Mouse (Mus musculus): ENCODE results near the gene Wdr59. TPM values are rescaled to one million over a fixed set of nuclear protein-coding genes. Genes with fewer than 3 reads are reported as not detected.

The Wdr59 gene
- polyA plus RNA-seq, 1 experiment from 2014 or later: 4.4 TPM

DNA sequence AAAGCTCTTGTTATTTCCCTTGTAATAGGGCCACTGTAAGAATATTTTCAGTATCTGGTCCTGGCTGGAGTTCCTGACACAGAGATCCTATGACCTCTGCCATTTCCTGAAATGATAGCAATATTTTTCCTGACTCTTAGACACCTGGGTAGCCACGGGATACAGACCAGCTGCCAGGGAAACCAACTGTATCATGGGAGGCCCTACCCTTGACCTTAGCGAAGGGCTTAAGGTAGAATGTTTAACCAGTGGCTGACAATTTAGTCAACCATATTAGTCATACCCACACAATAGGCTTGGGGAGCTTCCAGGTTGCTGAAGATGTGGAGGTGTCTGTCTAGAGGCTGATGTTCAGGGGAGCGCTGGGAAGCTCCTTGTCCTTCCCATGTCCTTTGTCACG is 77.6 kb downstream of the Wdr59 start:
- Histone ChIP-seq H3K36me3 (ENCODE audit: insufficient read depth) (no peaks in the 10 kb centered on the region), H3K4me2 (no peak overlapping the region), H3K4me3 (ENCODE audit: low read depth, low read length) (no peak overlapping the region), H3K27ac (ENCODE audit: low read depth) (no peak overlapping the region), H3K9ac (no peak overlapping the region), H3K27me3 (ENCODE audit: insufficient read depth, low read length) (no peaks in the 10 kb centered on the region), H3K4me1 (ENCODE audit: insufficient read depth) (no peaks in the 10 kb centered on the region), H3K9me3 (ENCODE audit: low read depth, low read length) (no peaks in the 10 kb centered on the region)
- no peak for TF ChIP-seq CTCF (IDR thresholded peaks at IDR 0.05; ENCODE audit: low read depth)
- WGBS: 71% methylated on average over 4 of the region's 4 CpGs
- ATAC-seq (ENCODE audit: insufficient read depth) (no peak), DNase-seq (no peak)

DNA sequence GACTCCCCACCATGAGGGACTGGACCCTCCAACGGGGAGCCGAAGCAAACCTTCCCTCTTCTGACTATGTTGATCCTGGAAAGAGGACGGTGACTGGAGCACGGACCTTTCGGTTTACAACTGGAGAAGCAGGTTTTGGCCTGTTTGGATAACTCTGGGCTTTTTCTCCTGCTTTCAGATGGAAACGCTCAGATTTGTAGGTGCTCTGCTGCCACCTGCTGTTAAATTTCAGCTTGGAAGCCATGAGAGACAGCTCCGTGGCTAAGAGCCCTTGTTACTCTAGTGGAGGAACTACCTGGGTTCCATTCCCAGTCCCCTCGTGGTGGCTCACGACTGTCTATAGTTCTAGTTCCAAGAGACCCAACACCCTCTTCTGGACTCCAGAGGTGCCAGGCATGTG is 82.7 kb downstream of the Wdr59 start:
- Histone ChIP-seq H3K27ac (ENCODE audit: low read depth) (no peak overlapping the region), H3K36me3 (ENCODE audit: insufficient read depth) (no peaks in the 10 kb centered on the region), H3K9ac (no peak overlapping the region), H3K4me2 (no peak overlapping the region), H3K27me3 (ENCODE audit: insufficient read depth, low read length) (no peaks in the 10 kb centered on the region), H3K4me3 (ENCODE audit: low read depth, low read length) (no peak overlapping the region), H3K9me3 (ENCODE audit: low read depth, low read length) (no peaks in the 10 kb centered on the region), H3K4me1 (ENCODE audit: insufficient read depth) (no peaks in the 10 kb centered on the region)
- DNase-seq (peak; percentile 93), ATAC-seq (ENCODE audit: insufficient read depth) (peak; percentile 31)
- 19% methylated on average over 9 of the region's 9 CpGs for WGBS
- TF ChIP-seq CTCF (IDR thresholded peaks at IDR 0.05; ENCODE audit: low read depth): peak; percentile 71

DNA sequence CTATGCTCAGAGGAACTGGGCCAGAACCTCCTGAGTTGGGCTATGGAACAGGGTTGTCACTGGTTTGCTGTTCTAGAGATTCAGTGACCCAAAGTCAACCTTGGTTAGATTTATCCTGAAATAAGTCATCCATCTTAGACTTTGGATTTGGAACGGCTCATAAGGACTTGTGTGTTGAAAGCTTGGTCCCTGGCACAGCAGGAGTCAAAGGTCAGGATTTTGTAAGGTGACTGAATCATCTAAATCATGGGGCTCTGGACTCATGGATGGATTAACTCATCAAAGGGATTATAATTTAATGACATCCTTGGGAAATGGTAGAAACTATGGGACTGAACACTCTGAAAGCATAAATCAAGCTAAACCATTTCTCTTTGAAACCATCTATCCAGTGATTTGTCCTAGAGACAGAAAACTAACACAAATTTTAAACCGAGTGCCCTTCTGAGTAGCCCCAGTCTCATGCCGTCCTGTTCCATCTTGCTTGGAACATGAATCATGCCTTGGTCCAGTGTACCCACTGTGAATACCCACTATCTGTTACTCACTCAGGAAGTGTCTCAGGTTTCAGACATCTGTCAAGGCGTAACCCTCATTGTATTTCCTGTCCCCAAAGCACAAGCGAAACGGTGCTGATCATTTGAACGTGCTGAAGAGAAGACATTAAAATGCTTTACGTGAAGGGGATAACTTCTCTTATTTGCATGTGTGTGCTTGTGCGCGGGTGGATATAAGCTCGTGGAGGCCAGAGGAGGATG is 86.6 kb downstream of the Wdr59 start:
- Histone ChIP-seq H3K9ac (no peak overlapping the region), H3K27me3 (ENCODE audit: insufficient read depth, low read length) (no peaks in the 10 kb centered on the region), H3K4me2 (no peak overlapping the region), H3K4me1 (ENCODE audit: insufficient read depth) (no peaks in the 10 kb centered on the region), H3K9me3 (ENCODE audit: low read depth, low read length) (no peaks in the 10 kb centered on the region), H3K27ac (ENCODE audit: low read depth) (no peak overlapping the region), H3K36me3 (ENCODE audit: insufficient read depth) (no peaks in the 10 kb centered on the region), H3K4me3 (ENCODE audit: low read depth, low read length) (no peak overlapping the region)
- ATAC-seq (ENCODE audit: insufficient read depth): no peak
- DNase-seq: no peak
- TF ChIP-seq CTCF (IDR thresholded peaks at IDR 0.05; ENCODE audit: low read depth): no peak
- WGBS: 59% methylated on average over 11 of the region's 11 CpGs

DNA sequence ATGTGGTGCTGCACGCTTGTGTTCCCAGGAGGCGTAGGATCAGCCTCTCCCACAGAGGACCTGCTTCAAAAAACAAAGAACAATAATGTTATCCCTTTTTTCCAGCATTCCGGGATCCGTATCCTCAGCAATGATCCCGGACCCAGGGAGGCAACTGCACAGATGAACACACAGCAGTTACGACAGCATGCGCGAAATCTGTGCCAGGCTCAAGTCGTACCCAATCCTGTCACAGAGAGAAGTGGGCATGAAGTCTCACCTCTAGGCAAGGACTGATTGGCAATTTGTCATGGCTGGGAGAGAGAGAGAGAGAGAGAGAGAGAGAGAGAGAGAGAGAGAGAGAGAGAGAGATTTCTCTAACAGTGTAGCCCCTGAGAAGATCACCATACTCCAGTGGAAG is 97.2 kb downstream of the Wdr59 start:
- no peak for TF ChIP-seq CTCF (IDR thresholded peaks at IDR 0.05; ENCODE audit: low read depth)
- Histone ChIP-seq H3K9ac (no peak overlapping the region), H3K36me3 (ENCODE audit: insufficient read depth) (no peaks in the 10 kb centered on the region), H3K4me1 (ENCODE audit: insufficient read depth) (no peaks in the 10 kb centered on the region), H3K27ac (ENCODE audit: low read depth) (no peak overlapping the region), H3K9me3 (ENCODE audit: low read depth, low read length) (no peaks in the 10 kb centered on the region), H3K4me3 (ENCODE audit: low read depth, low read length) (no peak overlapping the region), H3K27me3 (ENCODE audit: insufficient read depth, low read length) (no peaks in the 10 kb centered on the region), H3K4me2 (no peak overlapping the region)
- no peak for DNase-seq
- ATAC-seq (ENCODE audit: insufficient read depth): no peak
- 89% methylated on average over 9 of the region's 9 CpGs for WGBS

DNA sequence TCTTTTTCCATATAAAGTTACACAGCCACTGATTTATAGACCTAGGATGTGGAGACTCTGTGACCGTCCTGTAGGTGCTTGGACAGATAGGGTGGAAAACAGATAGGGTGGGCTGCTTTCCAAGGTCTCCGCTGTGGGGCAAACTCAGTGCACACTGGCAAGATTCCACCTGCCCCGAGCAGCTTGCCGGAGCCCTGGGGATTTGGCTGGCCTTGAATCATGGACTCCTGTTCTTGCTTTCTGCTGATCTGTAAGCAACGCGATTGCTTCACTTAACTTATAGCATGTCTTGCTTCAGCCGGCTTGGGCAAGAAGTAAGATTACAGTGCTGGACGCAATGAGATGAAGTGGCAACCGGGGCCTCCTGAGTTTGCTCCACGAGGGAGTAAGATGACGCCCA is 97.7 kb downstream of the Wdr59 start:
- no peaks in the 10 kb centered on the region for H3K27me3 ChIP-seq (ENCODE audit: insufficient read depth, low read length)
- no peak overlapping the region for H3K27ac ChIP-seq (ENCODE audit: low read depth)
- H3K4me1 ChIP-seq (ENCODE audit: insufficient read depth): no peaks in the 10 kb centered on the region
- WGBS: 78% methylated on average over 11 of the region's 11 CpGs
- no peak overlapping the region for H3K4me2 ChIP-seq
- no peaks in the 10 kb centered on the region for H3K36me3 ChIP-seq (ENCODE audit: insufficient read depth)
- H3K4me3 ChIP-seq (ENCODE audit: low read depth, low read length): no peak overlapping the region
- ATAC-seq (ENCODE audit: insufficient read depth): no peak
- no peak for TF ChIP-seq CTCF (IDR thresholded peaks at IDR 0.05; ENCODE audit: low read depth)
- H3K9ac ChIP-seq: no peak overlapping the region
- H3K9me3 ChIP-seq (ENCODE audit: low read depth, low read length): no peaks in the 10 kb centered on the region
- DNase-seq: no peak

DNA sequence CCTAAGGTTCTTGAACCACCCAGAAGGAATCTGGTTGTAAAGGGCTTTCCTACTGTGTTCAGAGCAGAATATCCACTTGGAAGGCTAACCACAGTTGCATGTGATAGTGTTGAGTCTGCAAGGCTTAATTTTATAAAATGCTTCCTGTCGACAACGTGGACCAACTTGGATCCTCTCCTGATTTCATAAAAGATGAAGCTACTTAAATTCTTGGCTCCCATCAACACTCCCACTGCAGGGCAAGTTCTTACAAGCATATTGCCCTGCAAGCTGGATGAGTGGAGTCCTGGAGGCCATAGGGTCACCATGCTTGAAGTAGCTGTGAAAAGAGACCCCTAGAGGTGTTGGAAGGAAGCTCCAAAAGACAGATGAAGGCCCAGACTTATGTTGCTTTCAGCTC is 99.3 kb downstream of the Wdr59 start:
- WGBS: 70% methylated on average over 2 of the region's 2 CpGs
- TF ChIP-seq CTCF (IDR thresholded peaks at IDR 0.05; ENCODE audit: low read depth): no peak
- H3K9ac ChIP-seq: no peak overlapping the region
- ATAC-seq (ENCODE audit: insufficient read depth): no peak
- no peaks in the 10 kb centered on the region for H3K9me3 ChIP-seq (ENCODE audit: low read depth, low read length)
- H3K4me3 ChIP-seq (ENCODE audit: low read depth, low read length): no peak overlapping the region
- no peak overlapping the region for H3K27ac ChIP-seq (ENCODE audit: low read depth)
- H3K27me3 ChIP-seq (ENCODE audit: insufficient read depth, low read length): no peaks in the 10 kb centered on the region
- no peaks in the 10 kb centered on the region for H3K36me3 ChIP-seq (ENCODE audit: insufficient read depth)
- DNase-seq: no peak
- H3K4me1 ChIP-seq (ENCODE audit: insufficient read depth): no peaks in the 10 kb centered on the region
- H3K4me2 ChIP-seq: no peak overlapping the region

DNA sequence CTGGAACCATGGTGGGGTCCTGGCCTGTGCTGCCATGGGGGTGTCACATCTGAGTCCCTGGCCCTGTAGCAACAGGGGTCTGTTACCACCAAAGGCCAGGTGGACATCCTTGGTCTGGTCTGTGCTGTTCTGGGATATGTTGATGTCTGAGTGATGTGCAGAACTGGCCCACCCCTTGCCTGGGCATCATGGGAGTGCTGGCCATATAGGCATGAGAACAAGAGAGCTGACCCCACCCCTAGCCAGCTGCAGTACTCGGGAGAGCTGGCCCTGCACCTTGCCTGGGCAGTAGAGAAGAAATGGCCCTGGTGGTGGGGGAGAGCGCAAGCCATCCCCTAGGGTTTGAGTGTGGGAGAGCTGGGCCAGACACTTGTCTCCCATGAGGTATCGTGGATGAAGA is 102.7 kb downstream of the Wdr59 start:
- ATAC-seq (ENCODE audit: insufficient read depth): no peak
- Histone ChIP-seq H3K4me1 (ENCODE audit: insufficient read depth) (no peaks in the 10 kb centered on the region), H3K36me3 (ENCODE audit: insufficient read depth) (no peaks in the 10 kb centered on the region), H3K9ac (no peak overlapping the region), H3K4me3 (ENCODE audit: low read depth, low read length) (no peak overlapping the region), H3K9me3 (ENCODE audit: low read depth, low read length) (no peaks in the 10 kb centered on the region), H3K4me2 (no peak overlapping the region), H3K27me3 (ENCODE audit: insufficient read depth, low read length) (no peaks in the 10 kb centered on the region), H3K27ac (ENCODE audit: low read depth) (no peak overlapping the region)
- no peak for DNase-seq
- no peak for TF ChIP-seq CTCF (IDR thresholded peaks at IDR 0.05; ENCODE audit: low read depth)
- 65% methylated on average over 3 of the region's 3 CpGs for WGBS
